Mouse (Mus musculus): ENCODE measurements around the gene Fndc7. TPM values are rescaled to one million over a fixed set of nuclear protein-coding genes. Genes with fewer than 3 reads are reported as not detected.
"Not testable (repeated sequence)": the region's sequence is repeated elsewhere in the genome, so short reads cannot be mapped to it uniquely, and the experiment has no call there.

Fndc7 gene
- polyA plus RNA-seq, 1 experiment from 2014 or later: 0.16 TPM

GRCm38 (mm10) chr3:108833717-108834116, 56.1 kb downstream of the Fndc7 start:
- H3K79me2 ChIP-seq (ENCODE audit: inconsistent target): peaks cover 100% of the 10 kb centered on the region
- not testable (repeated sequence) for H3K27ac ChIP-seq; H3K4me3 ChIP-seq (ENCODE audit: inconsistent target)
- peaks cover 30% of the 10 kb centered on the region; the same call in 1 of the 2 replicates for H3K36me3 ChIP-seq (ENCODE audit: inconsistent target)
- 100% methylated on average over 1 of the region's 1 CpGs for WGBS (ENCODE audit: missing documents)

- H3K79me2 ChIP-seq (ENCODE audit: inconsistent target): peaks cover 97% of the 10 kb centered on the region
- 95% methylated on average over 6 of the region's 6 CpGs for WGBS (ENCODE audit: missing documents)
- H3K36me3 ChIP-seq (ENCODE audit: inconsistent target): peaks cover 39% of the 10 kb centered on the region
- no peak overlapping the region for H3K27ac ChIP-seq
- H3K4me3 ChIP-seq (ENCODE audit: inconsistent target): no peak overlapping the region
Observed at GRCm38 (mm10) chr3:108831750-108832149, 58.1 kb downstream of the Fndc7 start.

GRCm38 (mm10) chr3:108830493-108830892, 59.3 kb downstream of the Fndc7 start:
- Histone ChIP-seq H3K4me3 (ENCODE audit: inconsistent target) (no peak overlapping the region), H3K79me2 (ENCODE audit: inconsistent target) (peaks cover 84% of the 10 kb centered on the region), H3K27ac (no peak overlapping the region), H3K36me3 (ENCODE audit: inconsistent target) (peaks cover 43% of the 10 kb centered on the region)
- WGBS (ENCODE audit: missing documents): 78% methylated on average over 11 of the region's 11 CpGs

DNA sequence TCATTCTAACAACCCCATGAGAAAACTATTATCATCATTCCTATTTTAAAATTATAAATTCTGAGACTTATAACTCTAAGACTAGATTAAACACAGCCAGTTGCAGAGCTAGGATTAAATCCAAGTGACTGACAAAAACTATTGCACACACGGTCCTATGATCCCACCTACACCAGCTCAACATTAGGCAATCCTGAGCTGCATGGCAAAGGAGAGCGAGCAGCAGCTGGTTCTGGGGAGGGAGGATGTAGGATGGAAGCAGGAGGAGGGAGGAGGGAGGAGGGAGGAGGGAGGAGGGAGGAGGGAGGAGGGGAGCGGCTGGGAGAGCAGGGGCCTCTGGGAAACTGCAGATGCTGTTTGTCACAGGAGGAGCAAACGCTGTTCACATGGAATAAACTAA, 74.2 kb downstream of the Fndc7 start:
- 100% methylated on average over 2 of the region's 4 CpGs for WGBS (ENCODE audit: missing documents)
- no peak overlapping the region for H3K27ac ChIP-seq
- H3K4me3 ChIP-seq (ENCODE audit: inconsistent target): no peak overlapping the region
- H3K36me3 ChIP-seq (ENCODE audit: inconsistent target): peaks cover 74% of the 10 kb centered on the region
- no peaks in the 10 kb centered on the region; the same call in 1 of the 2 replicates for H3K79me2 ChIP-seq (ENCODE audit: inconsistent target)

DNA sequence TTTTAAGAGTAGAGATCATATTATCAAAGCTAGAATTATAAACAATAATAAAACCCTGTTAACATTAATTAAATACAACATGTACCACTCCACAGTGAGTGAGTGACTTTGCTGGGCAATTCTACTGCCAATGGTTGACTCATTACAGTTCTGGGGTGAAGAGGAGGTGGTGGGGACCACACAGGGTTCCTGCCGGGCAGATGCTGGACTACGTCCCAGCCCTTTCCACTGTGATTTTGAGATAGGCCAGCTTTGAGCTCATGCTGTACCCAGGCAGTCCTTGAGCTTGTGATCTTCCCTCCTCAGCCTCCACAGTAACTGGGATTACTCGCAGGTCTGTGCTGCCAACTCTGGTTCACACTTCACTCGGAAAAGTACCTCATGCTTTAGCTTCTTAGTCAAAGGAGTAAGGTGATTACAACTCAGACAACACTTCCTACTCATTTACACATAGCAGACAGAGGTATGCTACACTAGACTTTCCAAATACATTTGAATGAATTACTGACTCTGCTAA, 79.0 kb downstream of the Fndc7 start:
- Histone ChIP-seq H3K36me3 (ENCODE audit: inconsistent target) (peaks cover 79% of the 10 kb centered on the region), H3K27ac (no peak overlapping the region), H3K79me2 (ENCODE audit: inconsistent target) (no peaks in the 10 kb centered on the region), H3K4me3 (ENCODE audit: inconsistent target) (no peak overlapping the region)
- 89% methylated on average over 4 of the region's 4 CpGs for WGBS (ENCODE audit: missing documents)

DNA sequence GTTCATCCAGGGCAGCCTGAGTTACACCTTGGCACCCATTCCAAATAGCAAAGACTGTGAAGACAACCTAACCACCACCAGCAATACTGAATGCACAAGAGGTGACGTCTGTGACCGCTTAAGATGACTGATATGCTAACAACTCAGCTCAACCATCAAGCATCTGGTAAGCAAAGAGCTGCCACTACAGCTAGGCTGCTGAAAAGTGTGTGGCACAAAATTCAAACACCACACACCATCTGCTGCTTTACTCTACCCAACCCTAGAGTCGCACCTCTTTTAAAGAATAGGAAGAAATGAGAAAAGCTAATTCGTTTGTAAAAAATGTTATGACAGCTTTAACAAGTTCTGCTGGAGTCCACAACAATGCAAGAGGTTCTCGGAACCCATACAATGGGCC, 84.2 kb downstream of the Fndc7 start:
- 96% methylated on average over 5 of the region's 5 CpGs for WGBS (ENCODE audit: missing documents)
- H3K36me3 ChIP-seq (ENCODE audit: inconsistent target): peaks cover 86% of the 10 kb centered on the region
- no peaks in the 10 kb centered on the region for H3K79me2 ChIP-seq (ENCODE audit: inconsistent target)
- H3K4me3 ChIP-seq (ENCODE audit: inconsistent target): no peak overlapping the region
- H3K27ac ChIP-seq: no peak overlapping the region

Other genes with a start within 250 kb of the Fndc7 start
- 48.3 to 56.9 TPM (median 49.1 TPM) in 3 replicates for gene Clcc1, start 236.1 kb downstream of the Fndc7 start, polyA plus RNA-seq (2018)
- 10.8 to 12.0 TPM (median 11.9 TPM) in 3 replicates for gene Gpsm2, start 167.7 kb downstream of the Fndc7 start, polyA plus RNA-seq (2018)
- gene Aknad1, start 150.3 kb downstream of the Fndc7 start, polyA plus RNA-seq (2018): not detected in 3 replicates
- 35.4 to 73.9 TPM (median 66.9 TPM) in 3 replicates for gene Stxbp3, start 49.5 kb downstream of the Fndc7 start, polyA plus RNA-seq (2018)
- gene Prpf38b, start 21.7 kb upstream of the Fndc7 start, polyA plus RNA-seq (2018): 42.7 to 154 TPM (median 82.2 TPM) in 3 replicates
- not detected in 3 replicates for gene Henmt1, start 49.9 kb upstream of the Fndc7 start, polyA plus RNA-seq (2018)
- not detected in 3 replicates for gene Gm9857, start 50.4 kb upstream of the Fndc7 start, polyA plus RNA-seq (2018)
- 22.5 to 30.1 TPM (median 22.8 TPM) in 3 replicates for gene Fam102b, start 137.6 kb upstream of the Fndc7 start, polyA plus RNA-seq (2018)
- not detected in 3 replicates for gene Slc25a54, start 190.5 kb upstream of the Fndc7 start, polyA plus RNA-seq (2018)
- gene Slc25a24, start 233.1 kb upstream of the Fndc7 start, polyA plus RNA-seq (2018): 27.3 to 48.9 TPM (median 37.5 TPM) in 3 replicates